ENCODE assay signal across 8 mouse cellular contexts in genomic region chr15:82145408-82145807, GRCm38 (mm10). TPM values are rescaled to one million over a fixed set of nuclear protein-coding genes. Genes with fewer than 3 reads are reported as not detected.
A peak's percentile ranks its signal among the peaks of the same experiment; 100 is the strongest.
DNase-seq lines count a peak whose midpoint lies in the region; ATAC-seq lines count a peak whose summit lies in the region.

No protein-coding gene starts in this region.

- H3K27ac ChIP-seq in forebrain, embryonic 10.5 days, result peak overlapping the region; percentile 97
- H3K27ac ChIP-seq in liver, embryonic 12.5 days, result peak overlapping the region; percentile 92

- peak overlapping the region; percentile 14; the same call in 1 of the 2 replicates for H3K4me3 ChIP-seq in forebrain, embryonic 10.5 days
- no peak overlapping the region for H3K4me3 ChIP-seq in liver, embryonic 12.5 days

- H3K4me1 ChIP-seq in forebrain, embryonic 10.5 days, result peaks cover 46% of the 10 kb centered on the region
- peaks cover 63% of the 10 kb centered on the region for H3K4me1 ChIP-seq in liver, embryonic 12.5 days

- H3K36me3 ChIP-seq in forebrain, embryonic 10.5 days (replicated peaks), result peaks cover 28% of the 10 kb centered on the region
- peaks cover 14% of the 10 kb centered on the region for H3K36me3 ChIP-seq in liver, embryonic 12.5 days

- peak overlapping the region; percentile 99; the same call in 1 of the 2 replicates for H3K9ac ChIP-seq in liver, embryonic 12.5 days

- no peaks in the 10 kb centered on the region for H3K9me3 ChIP-seq in forebrain, embryonic 10.5 days
- no peaks in the 10 kb centered on the region for H3K9me3 ChIP-seq in liver, embryonic 12.5 days (replicated peaks)

- DNase-seq in cerebellum, postnatal 10 days, result peak; percentile 38 to 52
- no peak for DNase-seq in cerebellum, postnatal 14 days
- DNase-seq in A20 (ENCODE audit: low read depth, low spot score), result peak; percentile 48
- no peak for DNase-seq in forebrain, embryonic 10.5 days (ENCODE audit: extremely low spot score, low spot score)
- DNase-seq in spleen, postnatal 10 days (ENCODE audit: low spot score in 2 of 2), result no peak
- DNase-seq in right cerebral cortex, adult 2 months (ENCODE audit: low spot score in 2 of 2), result no peak

- H3K27me3 ChIP-seq in forebrain, embryonic 10.5 days (ENCODE audit: poor library complexity, severe bottlenecking), result no peaks in the 10 kb centered on the region
- H3K27me3 ChIP-seq in liver, embryonic 12.5 days (replicated peaks), result no peaks in the 10 kb centered on the region

- WGBS in forebrain, embryonic 10.5 days, result 52% methylated on average over 2 of the region's 2 CpGs
- 11% methylated on average over 2 of the region's 2 CpGs for WGBS in liver, embryonic 12.5 days (ENCODE audit: insufficient replicate concordance)

- peak overlapping the region; percentile 82 for H3K4me2 ChIP-seq in liver, embryonic 12.5 days

- no peak for ATAC-seq in liver, embryonic 12.5 days
- no peak for ATAC-seq in CD4-positive, CD25-positive, alpha-beta regulatory T cell, adult 4 months

RNA-seq across cellular contexts. Expression of gene Srebf2, which starts 1.6 kb away (rescaled TPM):
- polyA plus RNA-seq in forebrain, embryonic 10.5 days (2016; fragmentation: Nextera tagmentation; extraction: Ambion mirVana), result 207 and 227 TPM in 2 replicates
- polyA plus RNA-seq in liver, embryonic 12.5 days (2016; fragmentation: Nextera tagmentation; extraction: Ambion mirVana), result 96.9 and 99.4 TPM in 2 replicates
- polyA plus RNA-seq in CD4-positive, CD25-positive, alpha-beta regulatory T cell, adult 4 months (2017; shearing (Covaris generic)), result 10 to 100 TPM; 32.2 to 56.0 TPM

RNA-seq across cellular contexts. Expression of gene Ccdc134, which starts 17.7 kb away (rescaled TPM):
- 22.9 and 24.0 TPM in 2 replicates for polyA plus RNA-seq in forebrain, embryonic 10.5 days (2016; fragmentation: Nextera tagmentation; extraction: Ambion mirVana)
- 12.2 TPM in 2 replicates for polyA plus RNA-seq in liver, embryonic 12.5 days (2016; fragmentation: Nextera tagmentation; extraction: Ambion mirVana)
- 10 to 100 TPM; 18.5 to 26.0 TPM for polyA plus RNA-seq in CD4-positive, CD25-positive, alpha-beta regulatory T cell, adult 4 months (2017; shearing (Covaris generic))

Comparison
In these comparisons a context has a peak if more than half of its experiments do, and no peak if none do; other contexts are left out.
1. DNase-seq: peak in cerebellum, postnatal 10 days (2 of 2) and A20 (single experiment); none in cerebellum, postnatal 14 days (0 of 2), forebrain, embryonic 10.5 days (single experiment), spleen, postnatal 10 days (0 of 2) and right cerebral cortex, adult 2 months (0 of 2).